Mouse (Mus musculus): Measurements from ENCODE around the gene Cacna1b. TPM values are rescaled to one million over a fixed set of nuclear protein-coding genes. Genes with fewer than 3 reads are reported as not detected.
A peak's percentile ranks its signal among the peaks of the same experiment; 100 is the strongest.

Cacna1b gene
- total RNA-seq, 1 experiment from 2014 or later, result not detected

DNA sequence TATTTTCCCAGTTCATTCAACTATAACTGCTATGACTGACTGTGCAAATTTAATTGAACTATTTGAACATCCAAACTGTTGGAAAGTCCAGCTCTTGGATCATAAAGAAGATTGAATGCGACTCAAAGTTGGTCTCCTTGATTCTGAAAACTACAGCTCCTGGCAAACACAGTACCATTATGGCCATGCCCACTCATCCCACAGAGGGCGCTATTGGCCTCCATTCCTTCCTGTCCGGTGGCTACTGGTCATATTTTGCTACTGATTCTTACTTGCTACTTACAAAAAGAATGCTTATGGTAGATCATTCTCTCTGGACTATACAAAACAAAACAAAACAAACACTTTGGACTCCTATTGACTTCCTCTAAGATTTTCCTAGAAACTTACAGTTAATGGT, 188.3 kb downstream of the Cacna1b start:
- ATAC-seq (ENCODE audit: extremely low read depth, insufficient number of reproducible peaks, low FRiP score, poor library complexity, severe bottlenecking), result no peak

DNA sequence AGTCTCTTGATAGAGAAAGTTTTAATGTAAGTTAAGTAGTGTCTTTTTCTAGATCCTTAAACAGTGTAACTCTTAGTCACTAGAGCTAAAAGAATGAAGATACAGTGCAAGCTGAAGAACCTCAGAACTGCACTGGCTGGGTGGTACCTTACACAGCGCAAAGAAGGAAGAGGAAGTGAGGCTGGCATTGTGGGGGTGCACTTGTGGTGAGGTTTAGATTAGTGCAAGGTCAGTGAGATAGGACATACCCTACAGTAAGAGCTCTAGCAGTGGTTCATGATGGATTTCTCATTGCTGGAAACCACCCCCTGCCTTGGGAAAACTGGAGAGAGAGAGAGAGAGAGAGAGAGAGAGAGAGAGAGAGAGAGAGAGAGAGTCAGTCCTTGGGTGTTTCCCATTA, 192.0 kb downstream of the Cacna1b start:
- 0 out of 2 replicates have a peak, but pooled peaks have one; percentile 30 for ATAC-seq (ENCODE audit: extremely low read depth, insufficient number of reproducible peaks, low FRiP score, poor library complexity, severe bottlenecking)

GRCm38 (mm10) chr2:24568555-24568954, 194.4 kb downstream of the Cacna1b start:
- no peak for ATAC-seq (ENCODE audit: extremely low read depth, insufficient number of reproducible peaks, low FRiP score, poor library complexity, severe bottlenecking)

DNA sequence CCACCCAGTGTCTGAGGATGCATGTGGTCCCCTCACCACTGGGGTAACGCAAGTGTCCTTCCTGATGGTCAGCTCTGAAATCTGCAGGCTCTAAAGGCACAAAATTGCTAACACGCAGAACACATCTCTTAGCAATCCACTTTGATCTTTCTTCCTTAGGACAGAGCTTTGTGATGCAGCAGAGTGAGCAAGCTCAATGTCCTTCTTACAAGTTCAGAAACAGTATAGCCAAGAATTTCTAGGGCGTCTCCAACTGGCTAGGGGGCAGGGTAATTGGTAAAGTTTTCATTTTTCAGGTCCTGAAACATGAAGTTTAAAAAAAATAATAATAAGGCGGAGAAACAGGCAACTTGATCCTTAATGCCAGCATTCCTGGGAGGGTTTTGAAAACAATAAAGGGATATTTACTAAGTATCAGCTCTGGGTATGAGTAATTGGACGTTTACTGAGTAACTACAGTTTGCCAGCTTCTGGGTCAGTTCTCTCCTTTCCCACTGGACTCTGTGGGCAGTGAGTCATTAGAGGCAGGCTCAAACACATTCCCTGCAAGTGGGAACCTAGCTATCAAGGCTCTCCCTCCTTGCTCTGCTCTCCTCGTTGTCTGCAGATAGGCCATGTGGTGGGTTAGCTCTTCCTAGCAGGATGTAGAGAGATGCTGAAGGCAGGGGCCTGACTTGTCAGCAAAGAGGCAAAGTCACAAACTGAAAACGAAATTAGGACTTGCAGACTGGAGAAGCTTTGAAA, 200.2 kb downstream of the Cacna1b start:
- no peak for ATAC-seq (ENCODE audit: extremely low read depth, insufficient number of reproducible peaks, low FRiP score, poor library complexity, severe bottlenecking)

GRCm38 (mm10) chr2:24561946-24562345, 201.0 kb downstream of the Cacna1b start:
- no peak for ATAC-seq (ENCODE audit: extremely low read depth, insufficient number of reproducible peaks, low FRiP score, poor library complexity, severe bottlenecking)

- ATAC-seq (ENCODE audit: extremely low read depth, insufficient number of reproducible peaks, low FRiP score, poor library complexity, severe bottlenecking), result no peak
These were observed 202.8 kb downstream of the Cacna1b start for GRCm38 (mm10) chr2:24560201-24560600.

- ATAC-seq (ENCODE audit: extremely low read depth, insufficient number of reproducible peaks, low FRiP score, poor library complexity, severe bottlenecking), result no peak
These were observed 206.6 kb downstream of the Cacna1b start for GRCm38 (mm10) chr2:24556347-24556746.

DNA sequence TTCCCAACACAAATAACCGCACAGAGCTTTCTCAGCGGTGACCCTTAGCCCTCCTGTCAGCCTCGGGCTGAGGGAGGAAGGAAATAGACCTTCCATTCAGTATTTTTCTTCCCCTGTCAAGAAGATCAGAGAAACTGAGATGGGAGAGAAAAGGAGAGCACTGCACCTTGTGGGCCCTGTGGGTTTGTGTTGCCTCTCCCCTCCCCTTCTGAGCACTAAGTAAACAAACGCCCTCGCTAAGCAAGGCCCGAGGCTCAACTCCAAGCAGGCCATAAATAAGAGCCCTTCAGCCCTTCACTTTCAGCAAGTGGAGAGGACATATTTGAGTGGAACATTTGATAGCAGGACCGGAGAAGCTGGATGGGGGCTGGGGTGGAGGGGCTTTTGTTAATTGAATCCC, 209.0 kb downstream of the Cacna1b start:
- ATAC-seq (ENCODE audit: extremely low read depth, insufficient number of reproducible peaks, low FRiP score, poor library complexity, severe bottlenecking), result no peak

Other genes with a start within 250 kb of the Cacna1b start
- gene Ehmt1, start 156.5 kb upstream of the Cacna1b start, total RNA-seq (2017), result 109 and 118 TPM in 2 replicates
- 163 and 167 TPM in 2 replicates for gene Arrdc1, start 172.1 kb upstream of the Cacna1b start, total RNA-seq (2017)
- 3.6 and 4.5 TPM in 2 replicates for gene Zmynd19, start 186.6 kb upstream of the Cacna1b start, total RNA-seq (2017)
- 10.1 and 11.3 TPM in 2 replicates for gene Dph7, start 199.2 kb upstream of the Cacna1b start, total RNA-seq (2017)
- gene Mrpl41, start 211.9 kb upstream of the Cacna1b start, total RNA-seq (2017), result 45.7 and 55.7 TPM in 2 replicates
- gene Pnpla7, start 212.9 kb upstream of the Cacna1b start, total RNA-seq (2017), result 194 and 205 TPM in 2 replicates

All from neutrophil, adult 5-6 weeks (primary cell).